In the genomic region with DNA sequence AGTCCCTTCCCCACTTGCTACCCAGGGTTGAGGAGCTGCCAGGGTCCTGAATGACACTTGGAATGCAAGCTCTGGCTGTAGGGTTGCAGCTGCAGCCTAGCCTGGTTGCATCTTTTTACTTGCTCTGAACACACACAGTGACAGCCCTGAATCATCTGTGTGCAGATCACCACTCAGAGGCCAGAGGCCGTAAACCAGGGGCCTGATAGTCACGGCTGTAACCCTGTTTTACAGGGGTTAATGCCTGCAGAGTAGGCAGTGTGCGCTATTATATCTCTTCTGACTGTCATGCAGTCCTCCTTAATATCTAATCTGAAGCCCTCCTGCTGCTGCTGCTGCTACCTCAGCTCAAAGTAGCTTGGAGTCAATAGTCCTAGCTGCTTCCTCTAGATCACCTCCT, we compare ENCODE assay signal across 20 mouse cellular contexts. TPM values are rescaled to one million over a fixed set of nuclear protein-coding genes. Genes with fewer than 3 reads are reported as not detected.
DNase-seq lines count a peak whose midpoint lies in the region; ATAC-seq and TF ChIP-seq lines count a peak whose summit lies in the region.
"Had no signal": no experiment of that assay in that cellular context is flagged by ENCODE, and none has a peak within 500 bp of the region (broad histone marks: within the 10 kb centered on the region; RNA-seq: fewer than 3 reads in every experiment).

No protein-coding gene starts in this region.

- no peak for TF ChIP-seq POLR2A in MEL (IDR thresholded peaks at IDR 0.05; ENCODE audit: control insufficient read depth in 1 of 2, insufficient read depth in 1 of 2, low read depth in 1 of 2, low read length in 2 of 2, poor library complexity in 1 of 2)
- TF ChIP-seq POLR2A in thymus, adult 2 months (IDR thresholded peaks at IDR 0.05; ENCODE audit: control insufficient read depth, extremely low read depth, insufficient read depth, low read length, poor library complexity) = no peak

- no peaks in the 10 kb centered on the region for H3K9me3 ChIP-seq in heart, embryonic 13.5 days
- H3K9me3 ChIP-seq in MEL (replicated peaks; ENCODE audit: insufficient read depth, low read length) = no peaks in the 10 kb centered on the region
- H3K9me3 ChIP-seq in embryonic facial prominence, embryonic 10.5 days = no peaks in the 10 kb centered on the region
- no peaks in the 10 kb centered on the region for H3K9me3 ChIP-seq in liver, embryonic 15.5 days (replicated peaks)
- H3K9me3 ChIP-seq: embryonic facial prominence, embryonic 15.5 days; forebrain, embryonic 10.5 days; hindbrain, embryonic 10.5 days had no signal

- no peak overlapping the region for H3K4me3 ChIP-seq in heart, embryonic 13.5 days
- no peak overlapping the region for H3K4me3 ChIP-seq in MEL (ENCODE audit: control insufficient read depth in 1 of 2, insufficient read depth in 1 of 2, low read depth in 2 of 2, low read length in 2 of 2)
- H3K4me3 ChIP-seq in embryonic facial prominence, embryonic 10.5 days = no peak overlapping the region
- H3K4me3 ChIP-seq in liver, embryonic 15.5 days (replicated peaks) = no peak overlapping the region
- H3K4me3 ChIP-seq in thymus, adult 2 months (ENCODE audit: control insufficient read depth, insufficient read depth, low read length) = no peak overlapping the region
- H3K4me3 ChIP-seq: embryonic facial prominence, embryonic 15.5 days; erythroblast, embryonic 14.5 days; forebrain, embryonic 10.5 days; heart, adult 2 months; hindbrain, embryonic 10.5 days had no signal

- TF ChIP-seq RAD21 in MEL (IDR thresholded peaks at IDR 0.05; ENCODE audit: low read depth, low read length) = no peak

- peaks cover 69% of the 10 kb centered on the region for H3K36me3 ChIP-seq in heart, embryonic 13.5 days
- no peaks in the 10 kb centered on the region for H3K36me3 ChIP-seq in MEL (ENCODE audit: control insufficient read depth in 1 of 2, insufficient read depth in 2 of 2, low read length in 2 of 2)
- peaks cover 16% of the 10 kb centered on the region for H3K36me3 ChIP-seq in embryonic facial prominence, embryonic 10.5 days (replicated peaks)
- H3K36me3 ChIP-seq in liver, embryonic 15.5 days (replicated peaks) = no peaks in the 10 kb centered on the region
- no peaks in the 10 kb centered on the region for H3K36me3 ChIP-seq in thymus, adult 2 months (ENCODE audit: control insufficient read depth, insufficient read depth, low read length)
- H3K36me3 ChIP-seq: forebrain, embryonic 10.5 days had no signal

- TF ChIP-seq EP300 in MEL (IDR thresholded peaks at IDR 0.05; ENCODE audit: low read depth in 1 of 2, low read length in 2 of 2) = peak in 1 of 2 experiments; percentile 13; a peak in 1 of 4 replicates

- H3K9ac ChIP-seq in heart, embryonic 13.5 days = 0 out of 2 replicates have a peak overlapping the region, but pooled peaks have one; percentile 14
- H3K9ac ChIP-seq in MEL (ENCODE audit: control insufficient read depth, low read depth, low read length, poor library complexity, severe bottlenecking) = no peak overlapping the region
- H3K9ac ChIP-seq in liver, embryonic 15.5 days = no peak overlapping the region
- H3K9ac ChIP-seq: embryonic facial prominence, embryonic 15.5 days; hindbrain, embryonic 14.5 days had no signal

- H3K27me3 ChIP-seq in heart, embryonic 13.5 days (replicated peaks) = no peaks in the 10 kb centered on the region
- no peaks in the 10 kb centered on the region for H3K27me3 ChIP-seq in MEL (ENCODE audit: control insufficient read depth in 1 of 2, insufficient read depth in 2 of 2, low read length in 2 of 2)
- H3K27me3 ChIP-seq in embryonic facial prominence, embryonic 10.5 days (replicated peaks; ENCODE audit: low read depth, poor library complexity, severe bottlenecking) = no peaks in the 10 kb centered on the region
- no peaks in the 10 kb centered on the region for H3K27me3 ChIP-seq in liver, embryonic 15.5 days
- no peaks in the 10 kb centered on the region for H3K27me3 ChIP-seq in thymus, adult 2 months (ENCODE audit: control insufficient read depth, insufficient read depth, low read length)
- H3K27me3 ChIP-seq: embryonic facial prominence, embryonic 15.5 days had no signal

- no peak overlapping the region for H3K4me2 ChIP-seq in heart, embryonic 13.5 days
- no peak overlapping the region for H3K4me2 ChIP-seq in liver, embryonic 15.5 days
- H3K4me2 ChIP-seq: embryonic facial prominence, embryonic 15.5 days; heart, embryonic 11.5 days; hindbrain, embryonic 14.5 days had no signal

- peak overlapping the region; percentile 22; the same call in 1 of the 2 replicates for H3K27ac ChIP-seq in heart, embryonic 13.5 days (replicated peaks)
- H3K27ac ChIP-seq in MEL (ENCODE audit: control insufficient read depth, low read depth, low read length) = no peak overlapping the region
- H3K27ac ChIP-seq in embryonic facial prominence, embryonic 10.5 days (replicated peaks) = peak overlapping the region; percentile 35; the same call in 1 of the 2 replicates
- H3K27ac ChIP-seq in liver, embryonic 15.5 days (replicated peaks) = no peak overlapping the region
- H3K27ac ChIP-seq in thymus, adult 2 months (ENCODE audit: control insufficient read depth, insufficient read depth, low read length) = no peak overlapping the region
- H3K27ac ChIP-seq: embryonic facial prominence, embryonic 15.5 days; forebrain, embryonic 10.5 days; heart, adult 2 months; hindbrain, embryonic 10.5 days; hindbrain, embryonic 14.5 days had no signal

- DNase-seq in heart, postnatal 25 days (ENCODE audit: low spot score) = no peak
- DNase-seq in MEL (ENCODE audit: low read depth, low spot score) = peak; percentile 16
- DNase-seq in embryonic facial prominence, embryonic 10.5 days (ENCODE audit: low spot score) = no peak
- no peak for DNase-seq in lung, postnatal 36 days
- no peak for DNase-seq in thymus, adult 2 months
- DNase-seq in spleen, postnatal 4 days (ENCODE audit: low spot score in 2 of 2) = no peak
- DNase-seq: adrenal gland, adult 8-10 months; adrenal gland, postnatal 36 days; cerebellum, adult 2 months; cerebellum, postnatal 10 days; heart, adult 2 months had no signal

- WGBS in heart, embryonic 13.5 days = 45% methylated on average over 3 of the region's 3 CpGs
- WGBS in embryonic facial prominence, embryonic 10.5 days = 86% methylated on average over 3 of the region's 3 CpGs
- 28% methylated on average over 3 of the region's 3 CpGs for WGBS in liver, embryonic 15.5 days (ENCODE audit: insufficient replicate concordance)
- WGBS in thymus, adult 2 months = 92% methylated on average over 3 of the region's 3 CpGs

- H3K79me2 ChIP-seq in MEL (ENCODE audit: control insufficient read depth, insufficient read depth, low read length, poor library complexity) = no peaks in the 10 kb centered on the region

- H3K4me1 ChIP-seq in heart, embryonic 13.5 days = peaks cover 64% of the 10 kb centered on the region
- H3K4me1 ChIP-seq in MEL (ENCODE audit: control insufficient read depth in 1 of 2, insufficient read depth in 2 of 2, low read length in 2 of 2) = no peaks in the 10 kb centered on the region
- H3K4me1 ChIP-seq in embryonic facial prominence, embryonic 10.5 days = peaks cover 16% of the 10 kb centered on the region; the same call in 1 of the 2 replicates
- H3K4me1 ChIP-seq in liver, embryonic 15.5 days (replicated peaks) = peaks cover 40% of the 10 kb centered on the region
- H3K4me1 ChIP-seq in thymus, adult 2 months (replicated peaks; ENCODE audit: control insufficient read depth, insufficient read depth, low read length) = no peaks in the 10 kb centered on the region

- TF ChIP-seq CTCF in MEL (IDR thresholded peaks at IDR 0.05 in 2 of 3, conservative IDR thresholded peaks at IDR 0.05 in 1 of 3; ENCODE audit: control insufficient read depth in 1 of 3, insufficient read depth in 1 of 3, low read depth in 2 of 3, low read length in 3 of 3, poor library complexity in 1 of 3, severe bottlenecking in 1 of 3) = no peak
- TF ChIP-seq CTCF in thymus, adult 2 months (IDR thresholded peaks at IDR 0.05; ENCODE audit: borderline replicate concordance, control insufficient read depth, extremely low read depth, insufficient read depth, low read length, poor library complexity) = no peak

- ATAC-seq in heart, embryonic 13.5 days (ENCODE audit: extremely low read depth, insufficient number of reproducible peaks, low FRiP score, low TSS enrichment) = no peak
- peak; percentile 57 for ATAC-seq in liver, embryonic 15.5 days (ENCODE audit: insufficient read depth)
- ATAC-seq: forebrain, embryonic 14.5 days had no signal

- intact Hi-C loops in heart, postnatal 25 days (cut with DNase I) = no loop called here

RNA-seq across cellular contexts. Expression of a gene that starts 23.5 kb away (rescaled TPM):
- 148 and 155 TPM in 2 replicates for polyA plus RNA-seq in heart, embryonic 13.5 days (2015; fragmentation: Nextera tagmentation; extraction: Ambion mirVana)
- total RNA-seq in heart, postnatal 25 days (2021) = 100 to 1,000 TPM; 126 to 140 TPM
- total RNA-seq in MEL (2012; rRNA removed) = 0.33 and 0.73 TPM in 2 replicates
- polyA plus RNA-seq in MEL (2012; ENCODE audit: insufficient read depth in 1 of 2, insufficient read length in 2 of 2, low read depth in 1 of 2, low replicate concordance in 2 of 2, missing spikeins in 1 of 2) = 1 to 10 TPM in 1 of 2 experiments, not detected in 1; 1.0 TPM
- 23.7 and 25.5 TPM in 2 replicates for polyA plus RNA-seq in embryonic facial prominence, embryonic 10.5 days (2016; fragmentation: Nextera tagmentation; extraction: Ambion mirVana)
- polyA plus RNA-seq in liver, embryonic 15.5 days (2015; fragmentation: Nextera tagmentation; extraction: Ambion mirVana) = 23.5 and 29.5 TPM in 2 replicates
- 62.1 and 66.1 TPM in 2 replicates for polyA plus RNA-seq in thymus, adult 2 months (2012; rRNA removed)

RNA-seq across cellular contexts. Expression of a gene that starts 34.1 kb away (rescaled TPM):
- 19.0 and 21.3 TPM in 2 replicates for polyA plus RNA-seq in heart, embryonic 13.5 days (2015; fragmentation: Nextera tagmentation; extraction: Ambion mirVana)
- total RNA-seq in heart, postnatal 25 days (2021) = 1 to 10 TPM; 4.2 to 6.0 TPM
- total RNA-seq in MEL (2012; rRNA removed) = 32.5 and 40.0 TPM in 2 replicates
- 10 to 100 TPM in 1 of 2 experiments, not detected in 1; 73.9 TPM for polyA plus RNA-seq in MEL (2012; ENCODE audit: insufficient read depth in 1 of 2, insufficient read length in 2 of 2, low read depth in 1 of 2, low replicate concordance in 2 of 2, missing spikeins in 1 of 2)
- 33.5 and 35.5 TPM in 2 replicates for polyA plus RNA-seq in embryonic facial prominence, embryonic 10.5 days (2016; fragmentation: Nextera tagmentation; extraction: Ambion mirVana)
- 41.2 and 51.2 TPM in 2 replicates for polyA plus RNA-seq in liver, embryonic 15.5 days (2015; fragmentation: Nextera tagmentation; extraction: Ambion mirVana)
- polyA plus RNA-seq in thymus, adult 2 months (2012; rRNA removed) = 61.8 and 65.7 TPM in 2 replicates

RNA-seq across cellular contexts. Expression of a gene that starts 43.0 kb away (rescaled TPM):
- polyA plus RNA-seq in heart, embryonic 13.5 days (2015; fragmentation: Nextera tagmentation; extraction: Ambion mirVana) = 60.0 and 63.2 TPM in 2 replicates
- 10 to 100 TPM; 23.4 to 26.4 TPM for total RNA-seq in heart, postnatal 25 days (2021)
- 30.9 and 37.7 TPM in 2 replicates for total RNA-seq in MEL (2012; rRNA removed)
- 100 to 1,000 TPM in 1 of 2 experiments, not detected in 1; 125 TPM for polyA plus RNA-seq in MEL (2012; ENCODE audit: insufficient read depth in 1 of 2, insufficient read length in 2 of 2, low read depth in 1 of 2, low replicate concordance in 2 of 2, missing spikeins in 1 of 2)
- polyA plus RNA-seq in embryonic facial prominence, embryonic 10.5 days (2016; fragmentation: Nextera tagmentation; extraction: Ambion mirVana) = 130 and 135 TPM in 2 replicates
- 48.3 and 49.6 TPM in 2 replicates for polyA plus RNA-seq in liver, embryonic 15.5 days (2015; fragmentation: Nextera tagmentation; extraction: Ambion mirVana)
- 220 and 239 TPM in 2 replicates for polyA plus RNA-seq in thymus, adult 2 months (2012; rRNA removed)

RNA-seq across cellular contexts. Expression of a gene that starts 48.3 kb away (rescaled TPM):
- 302 and 318 TPM in 2 replicates for polyA plus RNA-seq in heart, embryonic 13.5 days (2015; fragmentation: Nextera tagmentation; extraction: Ambion mirVana)
- 100 to 1,000 TPM; 733 to 743 TPM for total RNA-seq in heart, postnatal 25 days (2021)
- total RNA-seq in MEL (2012; rRNA removed) = 0.12 TPM in 1 of 2 replicates, not detected in the other
- polyA plus RNA-seq in MEL (2012; ENCODE audit: insufficient read depth in 1 of 2, insufficient read length in 2 of 2, low read depth in 1 of 2, low replicate concordance in 2 of 2, missing spikeins in 1 of 2) = under 1 TPM in 1 of 2 experiments, not detected in 1; 0.13 TPM
- 20.5 and 24.7 TPM in 2 replicates for polyA plus RNA-seq in embryonic facial prominence, embryonic 10.5 days (2016; fragmentation: Nextera tagmentation; extraction: Ambion mirVana)
- polyA plus RNA-seq in liver, embryonic 15.5 days (2015; fragmentation: Nextera tagmentation; extraction: Ambion mirVana) = 4.7 and 6.6 TPM in 2 replicates
- 3.6 and 23.5 TPM in 2 replicates for polyA plus RNA-seq in thymus, adult 2 months (2012; rRNA removed)

RNA-seq across cellular contexts. Expression of a gene that starts 51.0 kb away (rescaled TPM):
- 33.0 and 34.1 TPM in 2 replicates for polyA plus RNA-seq in heart, embryonic 13.5 days (2015; fragmentation: Nextera tagmentation; extraction: Ambion mirVana)
- total RNA-seq in heart, postnatal 25 days (2021) = 10 to 100 TPM; 20.7 to 25.4 TPM
- 0.19 and 0.26 TPM in 2 replicates for total RNA-seq in MEL (2012; rRNA removed)
- polyA plus RNA-seq in MEL (2012; ENCODE audit: insufficient read depth in 1 of 2, insufficient read length in 2 of 2, low read depth in 1 of 2, low replicate concordance in 2 of 2, missing spikeins in 1 of 2) = under 1 TPM in 1 of 2 experiments, not detected in 1; 0.43 TPM
- 27.1 and 27.5 TPM in 2 replicates for polyA plus RNA-seq in embryonic facial prominence, embryonic 10.5 days (2016; fragmentation: Nextera tagmentation; extraction: Ambion mirVana)
- 7.0 and 8.3 TPM in 2 replicates for polyA plus RNA-seq in liver, embryonic 15.5 days (2015; fragmentation: Nextera tagmentation; extraction: Ambion mirVana)
- polyA plus RNA-seq in thymus, adult 2 months (2012; rRNA removed) = 104 and 106 TPM in 2 replicates

Comparison
In these comparisons a context has a peak if more than half of its experiments do, and no peak if none do; other contexts are left out.
1. H3K27ac ChIP-seq: peak in heart, embryonic 13.5 days (single experiment) and embryonic facial prominence, embryonic 10.5 days (single experiment); none in MEL (single experiment), liver, embryonic 15.5 days (single experiment) and thymus, adult 2 months (single experiment).
2. RNA of a gene that starts 23.5 kb away (polyA plus RNA-seq): 148 to 155 TPM in heart, embryonic 13.5 days, 62.1 to 66.1 TPM in thymus, adult 2 months, 23.7 to 25.5 TPM in embryonic facial prominence, embryonic 10.5 days and 23.5 to 29.5 TPM in liver, embryonic 15.5 days; 1.0 TPM in MEL; every median in the first group is over 10 times any median in the second.